Mouse (Mus musculus) left cerebral cortex, postnatal 14 days (tissue): Measurements from ENCODE around the gene Nudt17. TPM values are rescaled to one million over a fixed set of nuclear protein-coding genes. Genes with fewer than 3 reads are reported as not detected.

Experiments
- total RNA-seq, 2 experiments: library from RNA; stranded (reverse); gene quantifications; 2 replicates each; pipeline ENCODE4 v1.2.3; 2021

Gene Nudt17
- total RNA-seq, 2 experiments from 2014 or later = 5.7 to 6.6 TPM

Other genes with a start within 250 kb of the Nudt17 start
- gene Hfe2, start 183.4 kb downstream of the Nudt17 start, total RNA-seq = under 1 TPM; 0.18 to 0.42 TPM
- 10 to 100 TPM; 26.9 to 36.8 TPM for gene Txnip, start 150.6 kb downstream of the Nudt17 start, total RNA-seq
- not detected for gene Gm16253, start 131.6 kb downstream of the Nudt17 start, total RNA-seq
- gene Polr3gl, start 114.4 kb downstream of the Nudt17 start, total RNA-seq = 10 to 100 TPM; 26.6 to 29.7 TPM
- gene Ankrd34a, start 111.9 kb downstream of the Nudt17 start, total RNA-seq = 10 to 100 TPM; 69.9 to 72.6 TPM
- gene Lix1l, start 107.4 kb downstream of the Nudt17 start, total RNA-seq = 10 to 100 TPM; 22.1 to 24.8 TPM
- 10 to 100 TPM; 40.1 to 41.5 TPM for gene Rbm8a, start 78.6 kb downstream of the Nudt17 start, total RNA-seq
- gene Pex11b, start 73.2 kb downstream of the Nudt17 start, total RNA-seq = 10 to 100 TPM; 49.2 to 49.7 TPM
- under 1 TPM; 0.40 to 0.44 TPM for gene Gm42957, start 73.1 kb downstream of the Nudt17 start, total RNA-seq
- gene Itga10, start 63.0 kb downstream of the Nudt17 start, total RNA-seq = 1 to 10 TPM; 1.5 to 2.5 TPM
- 1 to 10 TPM; 4.6 to 7.6 TPM for gene Ankrd35, start 38.4 kb downstream of the Nudt17 start, total RNA-seq
- gene Pias3, start 12.2 kb downstream of the Nudt17 start, total RNA-seq = 10 to 100 TPM; 17.6 to 22.7 TPM
- 10 to 100 TPM; 25.5 to 27.7 TPM for gene Polr3c, start 19.1 kb upstream of the Nudt17 start, total RNA-seq
- 10 to 100 TPM; 72.8 to 76.7 TPM for gene Rnf115, start 19.1 kb upstream of the Nudt17 start, total RNA-seq
- not detected for gene Pdzk1, start 120.7 kb upstream of the Nudt17 start, total RNA-seq
- not detected for gene Cd160, start 120.8 kb upstream of the Nudt17 start, total RNA-seq
- gene Gja5, start 196.1 kb upstream of the Nudt17 start, total RNA-seq = 1 to 10 TPM; 2.0 to 2.7 TPM
- gene Gpr89, start 196.8 kb upstream of the Nudt17 start, total RNA-seq = 10 to 100 TPM; 46.1 to 46.3 TPM
- gene Gja8, start 217.5 kb upstream of the Nudt17 start, total RNA-seq = not detected